In genomic region chr1:193422886-193423285, GRCm38 (mm10) we compare ENCODE assay signal across 13 mouse cellular contexts. TPM values are rescaled to one million over a fixed set of nuclear protein-coding genes. Genes with fewer than 3 reads are reported as not detected.
DNase-seq lines count a peak whose midpoint lies in the region; ATAC-seq and TF ChIP-seq lines count a peak whose summit lies in the region.
"Had no signal": no experiment of that assay in that cellular context is flagged by ENCODE, and none has a peak within 500 bp of the region (broad histone marks: within the 10 kb centered on the region; RNA-seq: fewer than 3 reads in every experiment).

No protein-coding gene starts in this region.

- no peak for TF ChIP-seq CTCF in lung, adult 2 months (IDR thresholded peaks at IDR 0.05; ENCODE audit: insufficient read depth, low read length)
- TF ChIP-seq CTCF in intestine, postnatal 0 days (IDR thresholded peaks at IDR 0.05; ENCODE audit: low read depth), result no peak
- TF ChIP-seq CTCF in small intestine, adult 2 months (IDR thresholded peaks at IDR 0.05; ENCODE audit: extremely low read depth, insufficient read length, insufficient replicate concordance, low read depth, low read length), result no peak

- no peak for DNase-seq in forebrain, embryonic 11.5 days (ENCODE audit: low spot score)
- DNase-seq in lung, adult 2 months, result no peak
- no peak for DNase-seq in layer of hippocampus, postnatal 14 days (ENCODE audit: low spot score in 2 of 2)
- DNase-seq in thymus, postnatal 25 days, result no peak
- DNase-seq: cerebellum, postnatal 14 days; kidney, postnatal 25 days had no signal

- peak; percentile 60; the same call in 1 of the 2 replicates for ATAC-seq in forebrain, embryonic 13.5 days
- ATAC-seq in forebrain, embryonic 11.5 days (replicated peaks; ENCODE audit: low FRiP score), result no peak
- peak; percentile 44; the same call in 1 of the 2 replicates for ATAC-seq in lung, embryonic 15.5 days (ENCODE audit: borderline replicate concordance, extremely low read depth, low FRiP score, low TSS enrichment)
- peak; percentile 39; the same call in 1 of the 2 replicates for ATAC-seq in intestine, postnatal 0 days

- no peaks in the 10 kb centered on the region for H3K36me3 ChIP-seq in forebrain, embryonic 13.5 days (ENCODE audit: poor library complexity, severe bottlenecking)
- H3K36me3 ChIP-seq in forebrain, embryonic 11.5 days (ENCODE audit: control insufficient read depth, insufficient read depth, low read length), result no peaks in the 10 kb centered on the region
- H3K36me3 ChIP-seq in lung, embryonic 15.5 days, result no peaks in the 10 kb centered on the region
- no peaks in the 10 kb centered on the region for H3K36me3 ChIP-seq in intestine, postnatal 0 days (ENCODE audit: control insufficient read depth, insufficient read depth)
- H3K36me3 ChIP-seq in small intestine, adult 2 months (ENCODE audit: control insufficient read depth, insufficient read depth, low read length), result no peaks in the 10 kb centered on the region
- H3K36me3 ChIP-seq: heart, embryonic 15.5 days had no signal

- no peak overlapping the region for H3K27ac ChIP-seq in forebrain, embryonic 13.5 days
- H3K27ac ChIP-seq in forebrain, embryonic 11.5 days (ENCODE audit: low read depth, low read length), result no peak overlapping the region
- peak overlapping the region; percentile 83 for H3K27ac ChIP-seq in lung, embryonic 15.5 days
- H3K27ac ChIP-seq in intestine, postnatal 0 days (ENCODE audit: low read depth, low read length), result no peak overlapping the region
- peak overlapping the region; percentile 36; the same call in 1 of the 2 replicates for H3K27ac ChIP-seq in small intestine, adult 2 months (ENCODE audit: insufficient read depth, low read depth, low read length)
- H3K27ac ChIP-seq: heart, embryonic 15.5 days had no signal

- WGBS in forebrain, embryonic 13.5 days, result 71% methylated on average over 1 of the region's 1 CpGs
- 67% methylated on average over 1 of the region's 1 CpGs for WGBS in forebrain, embryonic 11.5 days
- WGBS in lung, embryonic 15.5 days, result 52% methylated on average over 1 of the region's 1 CpGs
- WGBS in lung, adult 2 months, result 58% methylated on average over 1 of the region's 1 CpGs
- 50% methylated on average over 1 of the region's 1 CpGs for WGBS in intestine, postnatal 0 days
- 21% methylated on average over 1 of the region's 1 CpGs for WGBS in small intestine, adult 2 months

- no peaks in the 10 kb centered on the region for H3K9me3 ChIP-seq in forebrain, embryonic 13.5 days (replicated peaks)
- H3K9me3 ChIP-seq in forebrain, embryonic 11.5 days (ENCODE audit: control insufficient read depth, low read length), result no peaks in the 10 kb centered on the region
- no peaks in the 10 kb centered on the region for H3K9me3 ChIP-seq in lung, embryonic 15.5 days
- no peaks in the 10 kb centered on the region for H3K9me3 ChIP-seq in intestine, postnatal 0 days (ENCODE audit: control insufficient read depth)
- H3K9me3 ChIP-seq: heart, embryonic 15.5 days had no signal

- H3K4me3 ChIP-seq in forebrain, embryonic 13.5 days, result no peak overlapping the region
- H3K4me3 ChIP-seq in forebrain, embryonic 11.5 days (ENCODE audit: low read depth, low read length), result no peak overlapping the region
- H3K4me3 ChIP-seq in lung, embryonic 15.5 days, result no peak overlapping the region
- H3K4me3 ChIP-seq in lung, adult 2 months (replicated peaks; ENCODE audit: extremely low read depth, low read depth, low read length), result no peak overlapping the region
- no peak overlapping the region for H3K4me3 ChIP-seq in intestine, postnatal 0 days (ENCODE audit: low read depth, low read length)
- H3K4me3 ChIP-seq in small intestine, adult 2 months (ENCODE audit: low read depth, low read length), result no peak overlapping the region
- H3K4me3 ChIP-seq: erythroblast, embryonic 14.5 days; heart, embryonic 15.5 days had no signal

- no peak overlapping the region for H3K4me2 ChIP-seq in forebrain, embryonic 13.5 days
- H3K4me2 ChIP-seq in forebrain, embryonic 11.5 days (ENCODE audit: low read depth, low read length, severe bottlenecking), result no peak overlapping the region
- no peak overlapping the region for H3K4me2 ChIP-seq in lung, embryonic 15.5 days
- H3K4me2 ChIP-seq in intestine, postnatal 0 days (replicated peaks; ENCODE audit: low read depth), result no peak overlapping the region
- H3K4me2 ChIP-seq: heart, embryonic 15.5 days had no signal

- TF ChIP-seq POLR2A in lung, adult 2 months (IDR thresholded peaks at IDR 0.05; ENCODE audit: borderline replicate concordance, extremely low read depth, low read depth, low read length), result no peak
- TF ChIP-seq POLR2A in small intestine, adult 2 months (IDR thresholded peaks at IDR 0.05; ENCODE audit: low read depth, low read length), result no peak

- H3K4me1 ChIP-seq in forebrain, embryonic 13.5 days, result peaks cover 26% of the 10 kb centered on the region
- no peaks in the 10 kb centered on the region for H3K4me1 ChIP-seq in forebrain, embryonic 11.5 days (replicated peaks; ENCODE audit: control insufficient read depth, insufficient read depth, low read length)
- H3K4me1 ChIP-seq in lung, embryonic 15.5 days, result peaks cover 48% of the 10 kb centered on the region
- H3K4me1 ChIP-seq in lung, adult 2 months (ENCODE audit: control insufficient read depth, insufficient read depth, low read length), result peaks cover 4% of the 10 kb centered on the region; the same call in 1 of the 2 replicates
- H3K4me1 ChIP-seq in intestine, postnatal 0 days (replicated peaks; ENCODE audit: control insufficient read depth, insufficient read depth, low read length), result peaks cover 6% of the 10 kb centered on the region; the same call in 1 of the 2 replicates
- H3K4me1 ChIP-seq in small intestine, adult 2 months (ENCODE audit: control insufficient read depth, insufficient read depth, insufficient read length, low read length), result peaks cover 21% of the 10 kb centered on the region

- H3K27me3 ChIP-seq in forebrain, embryonic 13.5 days, result peaks cover 63% of the 10 kb centered on the region
- H3K27me3 ChIP-seq in forebrain, embryonic 11.5 days (ENCODE audit: control insufficient read depth, insufficient read depth, low read length), result peaks cover 5% of the 10 kb centered on the region; the same call in 1 of the 2 replicates
- H3K27me3 ChIP-seq in lung, embryonic 15.5 days, result no peaks in the 10 kb centered on the region
- no peaks in the 10 kb centered on the region for H3K27me3 ChIP-seq in intestine, postnatal 0 days (replicated peaks; ENCODE audit: control insufficient read depth, insufficient read depth, low read length)
- H3K27me3 ChIP-seq in small intestine, adult 2 months (ENCODE audit: control insufficient read depth, insufficient read depth, low read length), result no peaks in the 10 kb centered on the region

- no peak overlapping the region for H3K9ac ChIP-seq in forebrain, embryonic 13.5 days
- no peak overlapping the region for H3K9ac ChIP-seq in forebrain, embryonic 11.5 days (ENCODE audit: low read length)
- H3K9ac ChIP-seq in lung, embryonic 15.5 days, result no peak overlapping the region
- H3K9ac ChIP-seq in intestine, postnatal 0 days (ENCODE audit: low read depth, low read length), result no peak overlapping the region
- H3K9ac ChIP-seq: heart, embryonic 15.5 days had no signal

RNA-seq across cellular contexts. Expression of gene Camk1g, which starts 52.8 kb away (rescaled TPM):
- 26.7 and 30.0 TPM in 2 replicates for polyA plus RNA-seq in forebrain, embryonic 13.5 days (2015; fragmentation: Nextera tagmentation; extraction: Ambion mirVana)
- polyA plus RNA-seq in forebrain, embryonic 11.5 days (2014; fragmentation: Nextera tagmentation; extraction: Ambion mirVana), result 15.0 and 17.4 TPM in 2 replicates
- 36.8 and 38.8 TPM in 2 replicates for polyA plus RNA-seq in lung, embryonic 15.5 days (2015; fragmentation: Nextera tagmentation; extraction: Ambion mirVana)
- polyA plus RNA-seq in lung, adult 2 months (2012; rRNA removed), result 0.15 and 0.26 TPM in 2 replicates
- polyA plus RNA-seq in intestine, postnatal 0 days (2015; fragmentation: Nextera tagmentation; extraction: Ambion mirVana), result 0.93 and 1.0 TPM in 2 replicates
- 0.30 and 0.41 TPM in 2 replicates for polyA plus RNA-seq in small intestine, adult 2 months (2012; rRNA removed)
- total RNA-seq in layer of hippocampus, postnatal 14 days (2021), result 10 to 100 TPM; 30.7 to 37.8 TPM
- total RNA-seq: liver, adult 2 months had no signal
- polyA plus RNA-seq: erythroblast, embryonic 14.5 days; liver, adult 2 months had no signal

Comparison
In these comparisons a context has a peak if more than half of its experiments do, and no peak if none do; other contexts are left out.
1. H3K27ac ChIP-seq: peak in lung, embryonic 15.5 days (single experiment) and small intestine, adult 2 months (single experiment); none in forebrain, embryonic 13.5 days (single experiment), forebrain, embryonic 11.5 days (single experiment) and intestine, postnatal 0 days (single experiment).